ENCODE assay signal across 8 mouse cellular contexts in the genomic region with DNA sequence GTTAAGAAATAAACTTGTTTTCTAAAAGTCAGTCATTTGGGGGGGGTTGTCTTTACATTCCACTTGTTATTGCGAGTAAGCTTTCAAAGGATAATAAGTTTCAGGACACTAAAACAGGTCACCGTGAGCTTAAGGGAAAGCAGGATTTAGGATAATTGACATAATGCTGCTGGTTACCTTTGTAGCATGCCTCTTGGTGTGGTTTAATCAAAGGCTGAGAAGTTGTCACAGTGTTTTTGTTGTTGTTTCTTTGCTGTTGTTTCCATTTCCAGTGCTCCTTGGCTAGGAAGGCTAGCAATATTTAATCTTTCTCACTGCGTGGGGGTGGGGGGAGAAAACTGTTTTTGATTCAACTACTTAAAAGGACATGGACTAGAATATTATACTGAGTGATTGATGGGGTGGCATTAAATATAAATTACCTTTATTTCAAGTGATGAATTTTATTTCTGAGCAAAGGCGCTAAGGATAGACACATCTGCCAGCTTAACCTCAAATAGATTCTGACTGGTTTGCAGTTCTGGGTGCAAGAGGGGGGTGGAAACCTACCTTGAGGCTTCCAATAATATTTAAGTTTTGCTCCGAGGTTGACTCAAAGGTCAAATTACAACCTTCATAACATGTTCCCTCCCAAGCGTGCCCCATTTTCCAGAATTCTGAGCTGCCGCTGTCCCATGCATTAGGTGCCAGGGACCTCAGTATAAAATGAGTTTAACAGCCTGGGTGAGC. TPM values are rescaled to one million over a fixed set of nuclear protein-coding genes. Genes with fewer than 3 reads are reported as not detected.
DNase-seq lines count a peak whose midpoint lies in the region; ATAC-seq and TF ChIP-seq lines count a peak whose summit lies in the region.

No protein-coding gene starts in this region.

- peak overlapping the region; percentile 34 for H3K4me2 ChIP-seq in embryonic facial prominence, embryonic 15.5 days (replicated peaks)
- H3K4me2 ChIP-seq in midbrain, postnatal 0 days (ENCODE audit: low read depth, low read length, poor library complexity, severe bottlenecking), result peak overlapping the region; percentile 74

- H3K4me1 ChIP-seq in embryonic facial prominence, embryonic 15.5 days, result peaks cover 17% of the 10 kb centered on the region
- H3K4me1 ChIP-seq in midbrain, postnatal 0 days (ENCODE audit: insufficient read depth, low read length), result peaks cover 3% of the 10 kb centered on the region; the same call in 1 of the 2 replicates

- no peak for DNase-seq in left cerebral cortex, adult 2 months (ENCODE audit: extremely low spot score in 1 of 2, low spot score in 2 of 2)
- DNase-seq in left cerebral cortex, adult 9 months (ENCODE audit: low spot score in 2 of 2), result no peak
- peak; percentile 45 for DNase-seq in kidney, adult 9 months
- no peak for DNase-seq in midbrain, postnatal 0 days (ENCODE audit: low spot score)
- no peak for DNase-seq in layer of hippocampus, adult 11-12 months (ENCODE audit: low spot score)
- no peak for DNase-seq in layer of hippocampus, postnatal 36 days
- no peak for DNase-seq in left cerebral cortex, postnatal 36 days (ENCODE audit: low spot score in 2 of 2)

- peak overlapping the region; percentile 93 for H3K4me3 ChIP-seq in left cerebral cortex, adult 2 months
- peak overlapping the region; percentile 15 for H3K4me3 ChIP-seq in embryonic facial prominence, embryonic 15.5 days (replicated peaks)
- H3K4me3 ChIP-seq in midbrain, postnatal 0 days (ENCODE audit: low read depth, low read length), result peak overlapping the region; percentile 94

- H3K9me3 ChIP-seq in embryonic facial prominence, embryonic 15.5 days (replicated peaks), result no peaks in the 10 kb centered on the region
- no peaks in the 10 kb centered on the region for H3K9me3 ChIP-seq in midbrain, postnatal 0 days (ENCODE audit: low read length)

- H3K27ac ChIP-seq in left cerebral cortex, adult 2 months, result peak overlapping the region; percentile 77
- no peak overlapping the region for H3K27ac ChIP-seq in embryonic facial prominence, embryonic 15.5 days (replicated peaks)
- H3K27ac ChIP-seq in midbrain, postnatal 0 days (ENCODE audit: low read depth, low read length), result no peak overlapping the region

- WGBS in embryonic facial prominence, embryonic 15.5 days, result 44% methylated on average over 7 of the region's 7 CpGs
- 37% methylated on average over 7 of the region's 7 CpGs for WGBS in midbrain, postnatal 0 days

- intact Hi-C loops in left cerebral cortex, adult 2 months (cut with DNase I), result loop anchor here (2.0 to 10.0 kb wide), 6 partner anchors 651 to 1921 kb away; no protein-coding TSS in a partner anchor
- intact Hi-C loops in left cerebral cortex, postnatal 36 days (cut with DNase I), result loop anchor here (10.0 kb wide), 5 partner anchors 331 to 1141 kb away; no protein-coding TSS in a partner anchor

- no peak overlapping the region for H3K9ac ChIP-seq in embryonic facial prominence, embryonic 15.5 days
- H3K9ac ChIP-seq in midbrain, postnatal 0 days (replicated peaks; ENCODE audit: low read length, poor library complexity, severe bottlenecking), result peak overlapping the region; percentile 55

- TF ChIP-seq CTCF in left cerebral cortex, adult 2 months (IDR thresholded peaks at IDR 0.05), result no peak
- TF ChIP-seq CTCF in midbrain, postnatal 0 days (IDR thresholded peaks at IDR 0.05), result no peak

- no peaks in the 10 kb centered on the region for H3K36me3 ChIP-seq in embryonic facial prominence, embryonic 15.5 days
- H3K36me3 ChIP-seq in midbrain, postnatal 0 days (ENCODE audit: insufficient read depth, low read length), result no peaks in the 10 kb centered on the region

- ATAC-seq in embryonic facial prominence, embryonic 15.5 days (ENCODE audit: insufficient number of reproducible peaks, low FRiP score, low TSS enrichment, low read depth), result no peak
- no peak for ATAC-seq in midbrain, postnatal 0 days (ENCODE audit: low FRiP score)

- no peaks in the 10 kb centered on the region for H3K27me3 ChIP-seq in embryonic facial prominence, embryonic 15.5 days
- no peaks in the 10 kb centered on the region for H3K27me3 ChIP-seq in midbrain, postnatal 0 days (ENCODE audit: insufficient read depth, low read length)

RNA-seq across cellular contexts. Expression of gene Cited2, which starts 2.8 kb away (rescaled TPM):
- total RNA-seq in left cerebral cortex, adult 2 months (2021), result 10 to 100 TPM; 40.3 to 49.9 TPM
- polyA plus RNA-seq in embryonic facial prominence, embryonic 15.5 days (2015; fragmentation: Nextera tagmentation; extraction: Ambion mirVana), result 44.6 and 48.3 TPM in 2 replicates
- total RNA-seq in midbrain, postnatal 0 days (2014; rRNA removed), result 72.1 and 107 TPM in 2 replicates
- 44.6 and 48.2 TPM in 2 replicates for polyA plus RNA-seq in midbrain, postnatal 0 days (2015; fragmentation: Nextera tagmentation; extraction: Ambion mirVana)
- 10 to 100 TPM; 38.8 to 39.7 TPM for total RNA-seq in layer of hippocampus, postnatal 36 days (2021)
- total RNA-seq in left cerebral cortex, postnatal 36 days (2021), result 10 to 100 TPM; 44.2 to 45.0 TPM

Comparison
In these comparisons a context has a peak if more than half of its experiments do, and no peak if none do; other contexts are left out.
1. H3K4me3 ChIP-seq: peak in every context shown above with its lines; median percentile 94 in midbrain, postnatal 0 days; 93 in left cerebral cortex, adult 2 months; 15 in embryonic facial prominence, embryonic 15.5 days.